Comparison of ENCODE assay signal across 8 mouse cellular contexts in genomic region chr3:109340274-109341070, GRCm38 (mm10). TPM values are rescaled to one million over a fixed set of nuclear protein-coding genes. Genes with fewer than 3 reads are reported as not detected.
A peak's percentile ranks its signal among the peaks of the same experiment; 100 is the strongest.
DNase-seq lines count a peak whose midpoint lies in the region; ATAC-seq and TF ChIP-seq lines count a peak whose summit lies in the region.

Gene Vav3, plus strand, starts transcription at chr3:109340653.

- peaks cover 12% of the 10 kb centered on the region for H3K4me1 ChIP-seq in forebrain, embryonic 12.5 days
- no peaks in the 10 kb centered on the region for H3K4me1 ChIP-seq in lung, embryonic 14.5 days (ENCODE audit: insufficient read depth)
- peaks cover 25% of the 10 kb centered on the region for H3K4me1 ChIP-seq in neural tube, embryonic 15.5 days

- H3K36me3 ChIP-seq in forebrain, embryonic 12.5 days (replicated peaks) = no peaks in the 10 kb centered on the region
- H3K36me3 ChIP-seq in lung, embryonic 14.5 days (ENCODE audit: insufficient read depth) = no peaks in the 10 kb centered on the region
- H3K36me3 ChIP-seq in neural tube, embryonic 15.5 days = no peaks in the 10 kb centered on the region

- intact Hi-C loops in heart, postnatal 10 days (cut with DNase I) = loop anchor here (2.0 to 5.0 kb wide), 4 partner anchors 92 to 168 kb away; no protein-coding TSS in a partner anchor

- peak; percentile 74 for DNase-seq in 3134 (ENCODE audit: extremely low read depth, insufficient read length, low spot score)
- DNase-seq in adrenal gland, postnatal 14 days = peak; percentile 76
- DNase-seq in heart, postnatal 10 days = peak; percentile 72 to 76
- peak; percentile 73 to 82 for DNase-seq in kidney, postnatal 4 days
- DNase-seq in lung, embryonic 14.5 days = peak; percentile 81
- peak; percentile 60 for DNase-seq in testis, postnatal 10 days (ENCODE audit: low spot score)

- peak; percentile 95 for ATAC-seq in forebrain, embryonic 12.5 days (ENCODE audit: low FRiP score)
- ATAC-seq in lung, embryonic 14.5 days (ENCODE audit: insufficient read depth) = peak; percentile 92
- peak; percentile 91 for ATAC-seq in neural tube, embryonic 15.5 days (ENCODE audit: low FRiP score)

- H3K4me2 ChIP-seq in forebrain, embryonic 12.5 days = peak within 1 kb of the TSS; percentile 76
- peak within 1 kb of the TSS; percentile 90 for H3K4me2 ChIP-seq in lung, embryonic 14.5 days
- H3K4me2 ChIP-seq in neural tube, embryonic 15.5 days = peak within 1 kb of the TSS; percentile 89

- TF ChIP-seq CTCF in lung, embryonic 14.5 days (IDR thresholded peaks at IDR 0.05; ENCODE audit: low read depth) = no peak

- peak within 1 kb of the TSS; percentile 72 for H3K9ac ChIP-seq in forebrain, embryonic 12.5 days
- H3K9ac ChIP-seq in lung, embryonic 14.5 days = peak within 1 kb of the TSS; percentile 55
- H3K9ac ChIP-seq in neural tube, embryonic 15.5 days (replicated peaks) = peak within 1 kb of the TSS; percentile 76

- WGBS in forebrain, embryonic 12.5 days = under 1% methylated on average over 91 of the region's 92 CpGs
- under 1% methylated on average over 83 of the region's 92 CpGs for WGBS in lung, embryonic 14.5 days
- under 1% methylated on average over 90 of the region's 92 CpGs for WGBS in neural tube, embryonic 15.5 days

- no peaks in the 10 kb centered on the region for H3K9me3 ChIP-seq in forebrain, embryonic 12.5 days
- no peaks in the 10 kb centered on the region for H3K9me3 ChIP-seq in lung, embryonic 14.5 days (ENCODE audit: low read depth, low read length)
- H3K9me3 ChIP-seq in neural tube, embryonic 15.5 days (replicated peaks) = no peaks in the 10 kb centered on the region

- H3K27ac ChIP-seq in forebrain, embryonic 12.5 days = peak within 1 kb of the TSS; percentile 75
- H3K27ac ChIP-seq in lung, embryonic 14.5 days (ENCODE audit: low read depth) = peak within 1 kb of the TSS; percentile 75; the same call in 1 of the 2 replicates
- H3K27ac ChIP-seq in neural tube, embryonic 15.5 days (replicated peaks) = peak within 1 kb of the TSS; percentile 85

- H3K4me3 ChIP-seq in forebrain, embryonic 12.5 days (replicated peaks) = peak within 1 kb of the TSS; percentile 72
- H3K4me3 ChIP-seq in lung, embryonic 14.5 days (ENCODE audit: low read depth, low read length) = peak within 1 kb of the TSS; percentile 65
- H3K4me3 ChIP-seq in neural tube, embryonic 15.5 days (replicated peaks) = peak within 1 kb of the TSS; percentile 76

- peaks cover 14% of the 10 kb centered on the region for H3K27me3 ChIP-seq in forebrain, embryonic 12.5 days
- H3K27me3 ChIP-seq in lung, embryonic 14.5 days (ENCODE audit: insufficient read depth, low read length) = peaks cover 15% of the 10 kb centered on the region
- no peaks in the 10 kb centered on the region for H3K27me3 ChIP-seq in neural tube, embryonic 15.5 days (replicated peaks)

RNA-seq across cellular contexts. Expression of gene Vav3, which starts in this region (rescaled TPM):
- total RNA-seq in adrenal gland, postnatal 14 days (2021) = 5.6 and 7.2 TPM in 2 replicates
- 10.9 and 11.1 TPM in 2 replicates for polyA plus RNA-seq in forebrain, embryonic 12.5 days (2016; fragmentation: Nextera tagmentation; extraction: Ambion mirVana)
- 10 to 100 TPM; 12.5 to 18.7 TPM for total RNA-seq in heart, postnatal 10 days (2021)
- polyA plus RNA-seq in lung, embryonic 14.5 days (2014; fragmentation: Nextera tagmentation; extraction: Ambion mirVana) = 9.1 and 9.7 TPM in 2 replicates
- polyA plus RNA-seq in neural tube, embryonic 15.5 days (2015; fragmentation: Nextera tagmentation; extraction: Ambion mirVana) = 11.3 and 13.2 TPM in 2 replicates

Comparison
In these comparisons a context has a peak if more than half of its experiments do, and no peak if none do; other contexts are left out.
1. Peak in every context shown above with its lines: DNase-seq, ATAC-seq, H3K4me3 ChIP-seq and H3K27ac ChIP-seq.